Mouse (Mus musculus): ENCODE results near the gene Olfr659.

Gene Olfr659

DNA sequence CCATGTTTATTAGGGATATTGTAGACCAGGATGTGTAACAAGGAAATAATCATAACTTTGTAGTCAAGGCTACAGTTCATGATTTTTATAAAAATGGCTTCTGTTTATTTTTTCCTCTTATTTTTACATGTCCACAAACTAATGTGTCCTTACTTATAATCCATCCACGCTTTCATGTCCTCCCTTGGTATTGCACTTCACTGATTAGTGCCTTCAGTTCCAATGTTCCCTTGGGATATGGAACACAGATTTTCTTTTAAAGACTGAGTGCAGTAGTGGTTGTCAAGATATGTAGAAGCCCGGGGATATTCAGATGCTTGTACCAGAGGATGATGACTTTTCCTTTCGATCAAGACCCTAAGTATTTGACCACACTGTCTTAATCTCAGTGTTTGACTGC, at the start of gene Olfr659:
Gene Olfr659, plus strand, starts transcription at position 301 of the 400 bp plus-strand sequence.
- no peak for DNase-seq (ENCODE audit: low spot score)

DNA sequence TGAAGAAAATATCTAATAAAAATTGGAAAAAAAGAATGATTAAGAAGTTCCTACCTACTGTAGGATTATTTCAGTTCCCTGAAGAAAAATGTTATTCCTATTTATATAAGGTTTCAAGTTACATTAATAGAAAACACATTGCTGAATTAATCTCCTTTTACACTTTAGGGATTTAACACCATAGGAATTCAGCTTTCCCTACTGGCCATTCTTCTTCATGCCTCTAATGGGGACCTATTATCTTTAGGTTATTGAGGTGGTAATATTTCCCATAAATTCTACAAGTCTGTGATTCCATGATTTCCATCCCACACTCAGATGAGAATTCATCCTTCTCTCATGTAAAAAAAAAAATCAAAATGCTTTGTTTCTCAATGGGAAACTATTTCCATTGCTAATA, 42.1 kb upstream of the Olfr659 start, which contains the start of gene Olfr657:
Gene Olfr657, plus strand, starts transcription at position 301 of the 400 bp plus-strand sequence.
- no peak for DNase-seq (ENCODE audit: low spot score)

GRCm38 (mm10) chr7:104646841-104647482, 19.6 kb upstream of the Olfr659 start, which contains the start of gene Olfr658:
Olfr658 (minus strand) TSS chr7:104647305.
- DNase-seq (ENCODE audit: low spot score), result peak; percentile 44

DNA sequence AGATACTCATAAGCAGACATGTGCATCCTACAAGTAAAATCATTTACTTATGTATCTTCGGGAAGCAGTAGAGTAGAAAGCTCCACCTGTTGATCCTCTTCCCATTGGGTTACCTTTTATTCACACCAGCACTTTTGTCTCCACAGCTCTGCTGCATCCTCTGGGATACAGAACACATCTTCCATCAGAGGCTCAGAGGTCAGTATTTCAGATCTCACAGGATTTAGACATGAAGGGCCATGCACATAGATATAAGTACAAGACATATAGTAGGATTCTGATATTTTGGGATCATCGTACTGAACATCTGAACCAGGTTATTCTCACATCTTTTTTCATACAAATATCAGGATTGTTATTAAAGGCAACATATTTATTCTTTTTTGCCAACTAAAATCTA, 19.6 kb downstream of the Olfr659 start, which contains the start of gene Olfr661:
Gene Olfr661, plus strand, starts transcription at position 301 of the 400 bp plus-strand sequence.
- DNase-seq (ENCODE audit: low spot score), result no peak
